In the genomic region with DNA sequence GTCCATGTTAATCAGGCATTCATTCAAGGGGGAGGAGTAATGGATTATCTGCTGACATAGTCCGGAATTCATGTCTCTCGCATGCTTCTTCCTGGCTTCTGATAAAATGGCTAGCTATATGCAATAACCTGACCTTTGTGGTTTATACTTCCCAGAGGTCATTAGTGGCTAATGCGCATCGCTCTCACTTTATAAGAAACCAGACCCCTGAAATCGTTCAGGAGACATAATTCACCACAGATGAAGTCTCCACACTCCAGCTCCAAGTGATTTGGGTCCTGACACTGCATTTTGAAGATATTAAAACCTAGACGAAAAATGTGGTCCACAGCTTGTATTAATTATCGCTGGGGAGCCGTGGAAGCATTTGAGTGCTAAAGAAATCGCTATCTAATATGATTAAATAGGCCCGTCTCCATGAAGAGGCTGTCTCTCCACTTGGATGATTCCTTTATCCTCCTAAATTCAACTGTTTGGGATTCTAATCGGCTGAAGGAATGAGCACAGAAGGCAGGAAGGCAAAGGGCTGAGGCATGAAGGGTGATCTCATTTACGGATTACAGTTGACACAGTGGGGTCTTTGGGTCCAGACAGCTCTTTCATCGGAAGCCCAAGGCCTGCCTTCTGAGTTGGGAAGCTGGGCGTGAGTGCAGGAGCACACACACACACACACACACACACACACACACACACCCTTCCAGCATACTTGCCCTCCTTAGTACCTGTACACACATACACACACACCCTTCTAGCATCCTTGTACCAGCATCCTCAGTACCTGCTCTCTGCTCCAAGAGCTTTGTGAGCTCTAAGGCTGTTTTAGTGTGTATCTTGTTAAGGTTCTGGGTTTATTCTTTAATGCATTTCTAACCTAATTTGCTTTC, we compare ENCODE assay signal across 17 mouse cellular contexts.
DNase-seq lines count a peak whose midpoint lies in the region; ATAC-seq lines count a peak whose summit lies in the region.
"Had no signal": no experiment of that assay in that cellular context is flagged by ENCODE, and none has a peak within 500 bp of the region (broad histone marks: within the 10 kb centered on the region; RNA-seq: fewer than 3 reads in every experiment).

No protein-coding gene starts in this region.

- no peak for ATAC-seq in hindbrain, embryonic 12.5 days (ENCODE audit: low FRiP score)
- no peak for ATAC-seq in embryonic facial prominence, embryonic 12.5 days (ENCODE audit: insufficient number of reproducible peaks, insufficient read depth, low FRiP score, low TSS enrichment)
- ATAC-seq in neural tube, embryonic 15.5 days (ENCODE audit: low FRiP score), result peak; percentile 65
- ATAC-seq: liver, embryonic 12.5 days had no signal

- no peak overlapping the region for H3K9ac ChIP-seq in hindbrain, embryonic 12.5 days
- no peak overlapping the region for H3K9ac ChIP-seq in embryonic facial prominence, embryonic 12.5 days
- H3K9ac ChIP-seq in neural tube, embryonic 15.5 days (replicated peaks), result no peak overlapping the region
- H3K9ac ChIP-seq: heart, embryonic 13.5 days; liver, embryonic 12.5 days had no signal

- H3K4me3 ChIP-seq in hindbrain, embryonic 12.5 days, result no peak overlapping the region
- no peak overlapping the region for H3K4me3 ChIP-seq in hindbrain, embryonic 10.5 days
- no peak overlapping the region for H3K4me3 ChIP-seq in embryonic facial prominence, embryonic 12.5 days
- H3K4me3 ChIP-seq in neural tube, embryonic 15.5 days (replicated peaks), result no peak overlapping the region
- H3K4me3 ChIP-seq: heart, embryonic 13.5 days; layer of hippocampus, adult 2 months; liver, embryonic 12.5 days had no signal

- H3K4me2 ChIP-seq in hindbrain, embryonic 12.5 days (replicated peaks), result no peak overlapping the region
- H3K4me2 ChIP-seq in embryonic facial prominence, embryonic 12.5 days (replicated peaks), result no peak overlapping the region
- H3K4me2 ChIP-seq in neural tube, embryonic 15.5 days, result no peak overlapping the region
- H3K4me2 ChIP-seq: heart, embryonic 13.5 days; liver, embryonic 12.5 days had no signal

- peak overlapping the region; percentile 6; the same call in 1 of the 2 replicates for H3K27ac ChIP-seq in hindbrain, embryonic 12.5 days
- no peak overlapping the region for H3K27ac ChIP-seq in hindbrain, embryonic 10.5 days
- H3K27ac ChIP-seq in embryonic facial prominence, embryonic 12.5 days, result 0 out of 2 replicates have a peak overlapping the region, but pooled peaks have one; percentile 25
- peak overlapping the region; percentile 24; the same call in 1 of the 2 replicates for H3K27ac ChIP-seq in neural tube, embryonic 15.5 days (replicated peaks)
- H3K27ac ChIP-seq: heart, embryonic 13.5 days; layer of hippocampus, adult 2 months; liver, embryonic 12.5 days had no signal

- WGBS in hindbrain, embryonic 12.5 days, result 58% methylated on average over 14 of the region's 14 CpGs
- 68% methylated on average over 14 of the region's 14 CpGs for WGBS in hindbrain, embryonic 10.5 days
- WGBS in embryonic facial prominence, embryonic 12.5 days, result 44% methylated on average over 14 of the region's 14 CpGs
- 59% methylated on average over 14 of the region's 14 CpGs for WGBS in neural tube, embryonic 15.5 days

- no peaks in the 10 kb centered on the region for H3K27me3 ChIP-seq in hindbrain, embryonic 12.5 days
- H3K27me3 ChIP-seq in hindbrain, embryonic 10.5 days (ENCODE audit: insufficient read depth, poor library complexity, severe bottlenecking), result no peaks in the 10 kb centered on the region
- no peaks in the 10 kb centered on the region for H3K27me3 ChIP-seq in embryonic facial prominence, embryonic 12.5 days
- H3K27me3 ChIP-seq in neural tube, embryonic 15.5 days (replicated peaks), result no peaks in the 10 kb centered on the region
- H3K27me3 ChIP-seq: heart, embryonic 13.5 days; liver, embryonic 12.5 days had no signal

- no peaks in the 10 kb centered on the region for H3K36me3 ChIP-seq in hindbrain, embryonic 12.5 days
- H3K36me3 ChIP-seq in hindbrain, embryonic 10.5 days, result no peaks in the 10 kb centered on the region
- no peaks in the 10 kb centered on the region for H3K36me3 ChIP-seq in embryonic facial prominence, embryonic 12.5 days
- no peaks in the 10 kb centered on the region for H3K36me3 ChIP-seq in neural tube, embryonic 15.5 days
- H3K36me3 ChIP-seq: liver, embryonic 12.5 days had no signal

- H3K9me3 ChIP-seq in hindbrain, embryonic 12.5 days (replicated peaks), result no peaks in the 10 kb centered on the region
- H3K9me3 ChIP-seq in hindbrain, embryonic 10.5 days, result peaks cover 4% of the 10 kb centered on the region; the same call in 1 of the 2 replicates
- no peaks in the 10 kb centered on the region for H3K9me3 ChIP-seq in embryonic facial prominence, embryonic 12.5 days
- H3K9me3 ChIP-seq in neural tube, embryonic 15.5 days (replicated peaks), result no peaks in the 10 kb centered on the region
- H3K9me3 ChIP-seq: heart, embryonic 13.5 days had no signal

- H3K4me1 ChIP-seq in hindbrain, embryonic 12.5 days, result no peaks in the 10 kb centered on the region
- no peaks in the 10 kb centered on the region for H3K4me1 ChIP-seq in hindbrain, embryonic 10.5 days (replicated peaks)
- H3K4me1 ChIP-seq in embryonic facial prominence, embryonic 12.5 days, result 0 out of 2 replicates have a peak, but pooled peaks cover 6% of the 10 kb centered on the region
- peaks cover 6% of the 10 kb centered on the region; the same call in 1 of the 2 replicates for H3K4me1 ChIP-seq in neural tube, embryonic 15.5 days
- H3K4me1 ChIP-seq: liver, embryonic 12.5 days had no signal

- no peak for DNase-seq in hindbrain, embryonic 10.5 days (ENCODE audit: low spot score)
- peak; percentile 43 for DNase-seq in mesoderm, embryonic 11.5 days (ENCODE audit: low read depth, low spot score)
- no peak for DNase-seq in right cerebral cortex, adult 2 months (ENCODE audit: low spot score in 2 of 2)
- no peak for DNase-seq in kidney, postnatal 36 days
- DNase-seq in spleen, adult 12 weeks (ENCODE audit: low spot score), result no peak
- DNase-seq: adrenal gland, postnatal 14 days; cerebellum, postnatal 36 days; gastrocnemius, postnatal 36 days; lung, postnatal 4 days; spleen, adult 18-20 months; thymus, postnatal 36 days had no signal
